Mouse (Mus musculus) embryonic fibroblast, embryonic 13.5 days (primary cell): ENCODE data around the gene Ccdc152.

Experiments
- CTCF ChIP-seq: IDR thresholded peaks from 2 replicates; pipeline ENCODE4 v1.5.1; 2011; ENCODE audit warnings: mild to moderate bottlenecking, control low read depth, low read length, moderate library complexity, borderline replicate concordance; ENCODE audit not compliant: insufficient read depth
- POLR2A ChIP-seq: IDR thresholded peaks from 2 replicates; pipeline ENCODE4 v1.6.1; 2011; ENCODE audit warnings: low read depth, mild to moderate bottlenecking, control low read depth, low read length, moderate library complexity

DNA sequence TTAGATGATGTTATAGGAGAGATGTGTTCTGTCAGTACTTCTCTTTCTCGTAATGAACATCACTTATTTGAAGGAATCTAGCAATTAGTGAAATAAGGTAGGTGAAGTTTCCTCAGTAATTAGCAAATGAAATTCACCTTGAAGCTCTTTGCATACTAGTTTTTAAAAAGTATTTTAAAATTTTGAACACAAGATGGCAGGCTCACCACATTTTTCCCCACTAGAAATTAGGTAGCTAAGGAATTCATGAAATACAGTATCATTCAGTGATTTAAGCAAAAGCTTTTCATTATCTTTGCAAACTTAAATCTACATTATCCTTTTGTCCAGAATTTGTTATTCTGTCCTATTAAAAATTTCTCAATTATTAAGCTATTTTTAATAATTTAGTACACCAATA is 7.3 kb downstream of the Ccdc152 start:
- no peak for TF ChIP-seq CTCF
- no peak for TF ChIP-seq POLR2A
